Mouse (Mus musculus): ENCODE results near the gene Dlgap5. TPM values are rescaled to one million over a fixed set of nuclear protein-coding genes. Genes with fewer than 3 reads are reported as not detected.

Gene Dlgap5
- polyA plus RNA-seq, 1 experiment from 2014 or later: 56.0 TPM

DNA sequence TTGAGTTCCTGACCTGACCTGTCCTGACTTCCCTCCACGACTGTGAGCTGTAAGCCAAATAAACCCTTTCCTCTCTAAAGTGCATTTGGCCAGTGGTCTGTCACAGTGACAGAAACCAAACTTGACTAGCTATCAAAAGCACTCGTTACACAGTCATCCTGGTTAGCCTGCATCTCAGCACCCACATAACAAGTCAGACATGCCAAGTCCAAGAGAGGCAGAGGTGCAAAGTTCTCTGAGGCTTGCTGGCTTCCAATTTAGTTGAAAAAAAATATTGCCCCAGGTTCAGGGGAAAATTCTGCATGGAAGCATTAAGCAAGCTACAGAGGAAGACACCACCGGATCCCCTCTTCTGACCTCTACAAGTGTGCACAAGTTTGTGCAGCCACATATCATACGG, 65.0 kb downstream of the Dlgap5 start:
- Histone ChIP-seq H3K9ac (no peak overlapping the region), H3K4me2 (no peak overlapping the region), H3K4me3 (ENCODE audit: low read depth, low read length) (no peak overlapping the region), H3K4me1 (ENCODE audit: insufficient read depth) (no peaks in the 10 kb centered on the region), H3K36me3 (ENCODE audit: insufficient read depth) (no peaks in the 10 kb centered on the region), H3K9me3 (ENCODE audit: low read depth, low read length) (no peaks in the 10 kb centered on the region), H3K27me3 (ENCODE audit: insufficient read depth, low read length) (no peaks in the 10 kb centered on the region), H3K27ac (ENCODE audit: low read depth) (no peak overlapping the region)
- WGBS: 68% methylated on average over 4 of the region's 4 CpGs
- ATAC-seq (ENCODE audit: insufficient read depth) (no peak), DNase-seq (no peak)
- TF ChIP-seq CTCF (IDR thresholded peaks at IDR 0.05; ENCODE audit: low read depth): no peak

- H3K36me3 ChIP-seq (ENCODE audit: insufficient read depth): no peaks in the 10 kb centered on the region
- 80% methylated on average over 10 of the region's 10 CpGs for WGBS
- H3K27me3 ChIP-seq (ENCODE audit: insufficient read depth, low read length): no peaks in the 10 kb centered on the region
- no peak overlapping the region for H3K27ac ChIP-seq (ENCODE audit: low read depth)
- H3K9ac ChIP-seq: no peak overlapping the region
- ATAC-seq (ENCODE audit: insufficient read depth) (no peak), DNase-seq (no peak)
- H3K4me3 ChIP-seq (ENCODE audit: low read depth, low read length): no peak overlapping the region
- H3K4me2 ChIP-seq: no peak overlapping the region
- no peaks in the 10 kb centered on the region for H3K4me1 ChIP-seq (ENCODE audit: insufficient read depth)
- no peak for TF ChIP-seq CTCF (IDR thresholded peaks at IDR 0.05; ENCODE audit: low read depth)
- H3K9me3 ChIP-seq (ENCODE audit: low read depth, low read length): no peaks in the 10 kb centered on the region
These were observed 65.9 kb downstream of the Dlgap5 start for GRCm38 (mm10) chr14:47352272-47352671.

DNA sequence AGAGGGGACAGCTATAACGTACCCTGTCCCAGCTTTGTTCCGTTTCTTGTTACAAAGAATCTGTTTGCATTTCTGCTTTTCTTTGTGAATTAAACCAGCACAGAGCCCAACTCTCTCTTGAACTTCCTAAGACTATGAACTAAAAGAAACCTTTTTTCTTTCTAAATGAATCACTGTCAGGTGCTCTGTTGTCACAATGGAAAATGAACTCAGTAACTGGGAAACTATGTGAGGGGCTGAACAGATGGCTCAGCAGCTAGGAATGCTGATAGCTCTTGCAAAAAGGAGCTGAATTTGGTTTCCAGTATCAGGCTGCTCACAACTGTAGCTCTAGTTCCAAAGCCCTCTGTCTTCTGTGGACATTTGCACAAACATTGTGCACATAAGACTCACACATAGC, 67.2 kb downstream of the Dlgap5 start:
- no peak overlapping the region for H3K9ac ChIP-seq

DNA sequence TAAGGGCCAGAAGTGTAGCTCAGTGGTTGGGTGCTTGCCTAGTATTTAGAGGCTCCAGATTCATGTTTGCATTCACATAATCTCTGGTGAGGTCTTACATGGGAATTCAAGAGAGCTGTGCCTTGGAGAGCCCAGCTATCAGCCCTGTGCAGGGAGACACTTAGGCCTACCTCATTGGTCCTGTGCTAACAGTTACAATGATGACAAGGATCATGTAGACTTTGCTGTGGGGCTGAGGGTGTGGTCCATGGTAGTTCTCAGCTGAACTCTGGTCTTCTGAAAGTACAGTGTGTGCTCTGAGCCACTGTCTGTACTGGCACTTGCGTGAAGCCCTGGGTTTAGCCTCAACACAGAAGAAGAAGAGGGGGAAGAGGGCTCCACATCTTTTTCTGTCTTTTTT, 71.5 kb downstream of the Dlgap5 start:
- 90% methylated on average over 1 of the region's 1 CpGs for WGBS
- H3K36me3 ChIP-seq (ENCODE audit: insufficient read depth): no peaks in the 10 kb centered on the region
- TF ChIP-seq CTCF (IDR thresholded peaks at IDR 0.05; ENCODE audit: low read depth): no peak

More for the DNA sequence above, 67.2 kb downstream of the Dlgap5 start:
- Histone ChIP-seq H3K9me3 (ENCODE audit: low read depth, low read length) (no peaks in the 10 kb centered on the region), H3K4me3 (ENCODE audit: low read depth, low read length) (no peak overlapping the region), H3K27me3 (ENCODE audit: insufficient read depth, low read length) (no peaks in the 10 kb centered on the region), H3K4me1 (ENCODE audit: insufficient read depth) (no peaks in the 10 kb centered on the region), H3K4me2 (no peak overlapping the region), H3K27ac (ENCODE audit: low read depth) (no peak overlapping the region), H3K36me3 (ENCODE audit: insufficient read depth) (no peaks in the 10 kb centered on the region)
- DNase-seq (no peak), ATAC-seq (ENCODE audit: insufficient read depth) (no peak)
- WGBS: 78% methylated on average over 2 of the region's 2 CpGs
- no peak for TF ChIP-seq CTCF (IDR thresholded peaks at IDR 0.05; ENCODE audit: low read depth)

DNA sequence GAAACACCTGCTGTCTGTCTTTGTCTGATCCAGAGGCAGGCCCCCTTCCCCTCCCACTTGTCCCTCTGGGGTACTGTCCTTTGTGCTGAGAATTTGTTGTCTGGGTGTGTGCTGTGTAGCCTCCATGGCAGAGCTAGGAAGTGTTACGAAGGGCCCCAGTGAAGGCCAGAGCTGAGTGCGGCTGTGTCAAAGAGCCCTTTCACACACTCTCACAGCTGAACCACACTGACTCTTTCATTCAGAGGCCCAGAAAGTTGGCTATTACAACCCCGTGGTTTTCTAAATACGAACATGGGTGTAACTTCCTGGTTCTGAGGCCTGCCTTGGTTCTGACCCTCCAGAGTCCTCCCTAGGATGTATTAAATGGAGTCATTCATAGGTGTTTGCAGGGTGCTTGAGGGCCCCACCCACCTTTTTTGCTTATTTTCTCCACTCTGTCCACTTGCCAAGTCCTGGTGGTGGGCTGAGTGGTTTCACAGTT, 76.4 kb downstream of the Dlgap5 start:
- Histone ChIP-seq H3K27ac (ENCODE audit: low read depth) (no peak overlapping the region), H3K4me2 (no peak overlapping the region), H3K27me3 (ENCODE audit: insufficient read depth, low read length) (no peaks in the 10 kb centered on the region), H3K4me1 (ENCODE audit: insufficient read depth) (no peaks in the 10 kb centered on the region), H3K9ac (no peak overlapping the region), H3K36me3 (ENCODE audit: insufficient read depth) (no peaks in the 10 kb centered on the region), H3K4me3 (ENCODE audit: low read depth, low read length) (no peak overlapping the region), H3K9me3 (ENCODE audit: low read depth, low read length) (no peaks in the 10 kb centered on the region)
- no peak for DNase-seq
- ATAC-seq (ENCODE audit: insufficient read depth): no peak
- 64% methylated on average over 4 of the region's 4 CpGs for WGBS
- TF ChIP-seq CTCF (IDR thresholded peaks at IDR 0.05; ENCODE audit: low read depth): no peak

More for the DNA sequence above, 71.5 kb downstream of the Dlgap5 start:
- H3K4me3 ChIP-seq (ENCODE audit: low read depth, low read length): no peak overlapping the region
- no peak for DNase-seq
- H3K9ac ChIP-seq: no peak overlapping the region
- H3K4me2 ChIP-seq: no peak overlapping the region
- H3K9me3 ChIP-seq (ENCODE audit: low read depth, low read length): no peaks in the 10 kb centered on the region
- no peaks in the 10 kb centered on the region for H3K4me1 ChIP-seq (ENCODE audit: insufficient read depth)
- no peak overlapping the region for H3K27ac ChIP-seq (ENCODE audit: low read depth)
- no peak for ATAC-seq (ENCODE audit: insufficient read depth)
- no peaks in the 10 kb centered on the region for H3K27me3 ChIP-seq (ENCODE audit: insufficient read depth, low read length)

- H3K36me3 ChIP-seq (ENCODE audit: insufficient read depth): no peaks in the 10 kb centered on the region
- ATAC-seq (ENCODE audit: insufficient read depth): no peak
These were observed 77.8 kb downstream of the Dlgap5 start for GRCm38 (mm10) chr14:47340231-47340925.

More at GRCm38 (mm10) chr14:47340231-47340925, 77.8 kb downstream of the Dlgap5 start:
- no peaks in the 10 kb centered on the region for H3K4me1 ChIP-seq (ENCODE audit: insufficient read depth)
- no peak overlapping the region for H3K9ac ChIP-seq
- H3K27ac ChIP-seq (ENCODE audit: low read depth): no peak overlapping the region
- 75% methylated on average over 10 of the region's 10 CpGs for WGBS
- no peak overlapping the region for H3K4me3 ChIP-seq (ENCODE audit: low read depth, low read length)
- no peak for TF ChIP-seq CTCF (IDR thresholded peaks at IDR 0.05; ENCODE audit: low read depth)
- H3K27me3 ChIP-seq (ENCODE audit: insufficient read depth, low read length): no peaks in the 10 kb centered on the region
- no peak overlapping the region for H3K4me2 ChIP-seq
- DNase-seq: no peak
- H3K9me3 ChIP-seq (ENCODE audit: low read depth, low read length): no peaks in the 10 kb centered on the region

Other genes starting within 250 kb of the Dlgap5 start
- gene Gch1, start 229.0 kb downstream of the Dlgap5 start, polyA plus RNA-seq (2014; fragmentation: Nextera tagmentation; extraction: Ambion mirVana): 3.5 and 4.1 TPM in 2 replicates
- 44.2 and 46.8 TPM in 2 replicates for gene Wdhd1, start 141.6 kb downstream of the Dlgap5 start, polyA plus RNA-seq (2014; fragmentation: Nextera tagmentation; extraction: Ambion mirVana)
- 4.1 and 4.3 TPM in 2 replicates for gene Socs4, start 141.5 kb downstream of the Dlgap5 start, polyA plus RNA-seq (2014; fragmentation: Nextera tagmentation; extraction: Ambion mirVana)
- 97.1 and 101 TPM in 2 replicates for gene Mapk1ip1l, start 120.1 kb downstream of the Dlgap5 start, polyA plus RNA-seq (2014; fragmentation: Nextera tagmentation; extraction: Ambion mirVana)
- gene Lgals3, start 50.7 kb downstream of the Dlgap5 start, polyA plus RNA-seq (2014; fragmentation: Nextera tagmentation; extraction: Ambion mirVana): 8.1 and 13.6 TPM in 2 replicates
- 19.5 and 23.5 TPM in 2 replicates for gene Fbxo34, start 32.0 kb upstream of the Dlgap5 start, polyA plus RNA-seq (2014; fragmentation: Nextera tagmentation; extraction: Ambion mirVana)
- 13.3 and 14.5 TPM in 2 replicates for gene Atg14, start 152.2 kb upstream of the Dlgap5 start, polyA plus RNA-seq (2014; fragmentation: Nextera tagmentation; extraction: Ambion mirVana)
- gene Ktn1, start 230.0 kb upstream of the Dlgap5 start, polyA plus RNA-seq (2014; fragmentation: Nextera tagmentation; extraction: Ambion mirVana): 68.7 and 72.6 TPM in 2 replicates

Data from lung, embryonic 14.5 days (tissue).